Mouse (Mus musculus) telencephalon, adult 2 months (tissue): ENCODE data around the gene Platr17.
"Not testable (repeated sequence)": the region's sequence is repeated elsewhere in the genome, so short reads cannot be mapped to it uniquely, and the experiment has no call there.

ENCODE experiments used
- DNase-seq: peaks from one replicate; pipeline ENCODE4 v3.0.0-alpha.2; 2011; ENCODE audit warnings: low read depth, low spot score

Gene Platr17

DNA sequence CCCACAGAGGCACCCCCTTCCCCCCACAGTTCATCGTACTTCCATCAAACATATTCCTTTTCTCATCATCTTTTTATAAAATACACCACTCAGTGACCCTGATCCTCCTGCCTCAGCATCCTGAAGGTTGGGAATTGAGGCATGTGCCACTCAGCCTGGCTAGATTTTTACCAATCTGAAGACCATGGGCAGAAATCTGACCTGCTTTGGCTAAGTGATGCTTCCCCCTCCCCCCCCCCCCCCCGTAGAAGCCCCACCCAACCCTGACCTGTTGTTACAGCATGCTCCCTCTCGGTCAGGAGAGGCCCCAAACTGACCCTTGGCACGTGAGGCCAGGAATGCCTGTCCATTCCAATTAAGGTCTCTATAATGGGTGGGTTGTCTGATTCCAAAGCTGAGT lies at the start of gene Platr17:
Gene Platr17, plus strand, starts transcription at position 301 of the 400 bp plus-strand sequence.
- DNase-seq = not testable (repeated sequence)

DNA sequence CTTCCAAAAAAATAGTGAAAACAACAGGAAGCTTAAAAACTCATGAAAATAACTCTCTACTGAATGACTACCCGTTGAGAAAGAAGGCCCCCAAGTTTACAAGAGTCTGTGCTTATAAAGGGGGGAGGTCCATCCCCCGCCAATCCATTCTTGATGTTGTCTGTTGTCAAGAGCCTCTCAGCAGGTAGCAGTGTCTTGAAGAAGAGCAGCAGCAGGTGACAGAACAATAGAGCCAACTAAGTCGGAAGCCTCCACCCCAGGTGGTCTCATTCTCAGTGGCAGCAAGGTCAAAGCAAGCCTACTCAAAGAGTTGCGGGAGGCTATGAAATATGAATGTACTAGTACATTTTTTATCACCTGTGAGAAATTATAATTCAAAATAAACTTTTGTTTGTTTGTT lies 47.1 kb upstream of the Platr17 start:
- no peak for DNase-seq

DNA sequence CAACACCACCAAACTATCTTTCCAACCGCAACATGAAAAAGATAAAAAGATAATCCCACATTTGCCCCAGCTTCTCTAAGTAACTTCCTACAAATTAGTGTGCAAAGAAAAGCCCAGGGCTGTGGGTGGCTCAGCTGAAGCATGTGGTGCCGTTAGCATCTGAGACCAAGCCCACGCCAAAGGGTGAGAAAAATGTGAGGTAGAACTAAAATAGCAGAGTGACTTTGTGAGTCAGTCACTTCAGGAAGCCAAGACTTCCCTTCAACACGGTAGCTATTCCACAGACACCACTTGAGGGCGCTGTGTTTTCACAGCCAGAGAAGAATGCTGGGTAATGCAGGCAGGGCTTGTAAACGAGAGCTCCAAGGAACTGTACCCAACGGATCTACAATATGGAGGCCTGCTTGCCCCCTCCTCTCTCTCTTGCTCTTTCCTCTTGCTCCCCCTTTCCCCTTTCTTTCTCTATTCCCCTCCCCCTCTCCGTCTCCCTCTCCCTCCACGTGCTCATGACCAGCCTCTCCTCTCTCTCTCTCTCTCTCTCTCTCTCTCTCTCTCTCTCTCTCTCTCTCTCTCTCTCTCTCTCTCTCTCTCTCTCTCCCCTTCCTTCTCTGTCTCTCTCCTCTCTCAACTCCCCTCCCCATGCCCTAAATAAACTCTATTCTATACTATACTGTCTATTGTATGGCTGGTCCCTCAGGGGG lies 39.5 kb upstream of the Platr17 start:
- peak; percentile 97 for DNase-seq

DNA sequence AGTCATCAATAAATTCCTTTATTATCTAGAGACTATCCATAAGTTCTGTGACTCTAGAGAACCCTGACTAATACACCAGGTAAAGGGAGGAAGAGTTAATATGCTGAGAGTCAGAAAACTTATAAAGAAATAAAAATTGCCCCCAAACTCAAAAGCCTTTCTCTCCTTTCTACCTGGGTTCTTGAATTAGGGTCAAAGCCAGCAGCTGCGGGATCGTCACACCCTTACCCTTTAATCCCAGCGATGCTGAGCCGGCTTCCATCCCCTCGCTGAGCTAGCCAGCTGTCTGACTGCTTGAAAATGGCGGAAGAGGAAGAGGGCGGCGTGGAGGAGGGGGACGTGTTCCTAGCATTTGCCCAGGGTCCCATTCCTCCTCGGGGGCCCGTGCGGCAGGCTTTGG lies 31.4 kb upstream of the Platr17 start, which contains the start of gene Gm7029:
Gene Gm7029, plus strand, starts transcription at position 301 of the 400 bp plus-strand sequence.
- DNase-seq = not testable (repeated sequence)

DNA sequence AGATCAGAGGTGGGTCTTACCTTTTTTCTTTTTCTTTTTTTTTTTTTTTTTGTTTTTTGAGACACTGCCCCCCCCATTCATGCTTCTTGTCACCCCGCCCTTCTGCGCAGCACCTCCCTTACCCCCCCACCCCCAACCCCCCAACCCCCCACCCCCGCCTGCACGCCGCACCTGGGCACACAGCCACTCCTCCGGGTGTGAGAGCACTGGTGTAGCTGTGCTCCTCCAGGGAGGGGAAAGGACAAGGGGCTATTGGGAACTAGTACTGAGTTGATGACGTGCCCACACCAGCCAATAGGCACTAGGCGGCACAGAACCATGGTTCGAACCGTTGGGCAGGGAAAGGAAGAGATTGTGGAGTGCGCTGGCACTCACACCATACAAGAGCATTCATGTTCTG lies 30.5 kb upstream of the Platr17 start:
- no peak for DNase-seq

DNA sequence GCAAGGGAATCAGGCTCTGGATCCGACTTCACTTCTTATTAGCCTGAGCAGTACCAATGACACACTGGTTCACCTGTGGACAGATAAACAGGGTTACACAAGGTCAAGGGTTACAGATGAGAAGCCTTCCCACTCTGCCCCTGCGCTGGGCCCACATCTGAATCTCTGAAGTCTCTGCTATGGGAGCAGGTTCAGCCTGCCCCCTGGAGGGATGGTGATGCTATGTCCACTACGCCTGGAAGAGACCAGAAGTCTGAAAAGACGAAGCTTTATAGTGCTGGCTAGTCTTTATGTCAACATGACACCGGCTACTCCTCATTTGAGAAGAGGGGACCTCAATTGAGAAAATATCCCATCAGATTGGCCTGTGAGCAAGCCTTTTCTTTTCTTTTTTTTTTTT lies 29.1 kb upstream of the Platr17 start:
- not testable (repeated sequence) for DNase-seq

DNA sequence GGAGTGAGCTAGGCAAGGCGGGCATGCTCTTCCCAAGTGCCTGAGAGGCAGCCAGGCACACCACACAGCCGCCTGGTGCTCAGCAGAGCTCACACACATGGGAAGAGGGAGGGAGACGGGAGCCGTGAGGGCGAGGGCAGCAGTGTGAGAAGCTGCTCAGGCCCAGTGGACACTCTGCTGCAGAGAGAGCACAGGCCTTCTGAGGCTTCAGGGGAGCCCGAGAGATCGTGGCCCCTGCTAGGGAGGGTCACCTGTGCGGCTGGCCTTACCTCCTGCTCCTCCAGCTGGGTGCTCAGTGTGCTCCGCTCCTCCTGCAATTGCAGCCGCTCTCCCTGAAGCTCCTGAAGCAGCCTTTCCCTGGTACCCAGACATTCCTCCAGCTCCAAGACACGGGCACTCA lies 20.6 kb upstream of the Platr17 start:
- not testable (repeated sequence) for DNase-seq

DNA sequence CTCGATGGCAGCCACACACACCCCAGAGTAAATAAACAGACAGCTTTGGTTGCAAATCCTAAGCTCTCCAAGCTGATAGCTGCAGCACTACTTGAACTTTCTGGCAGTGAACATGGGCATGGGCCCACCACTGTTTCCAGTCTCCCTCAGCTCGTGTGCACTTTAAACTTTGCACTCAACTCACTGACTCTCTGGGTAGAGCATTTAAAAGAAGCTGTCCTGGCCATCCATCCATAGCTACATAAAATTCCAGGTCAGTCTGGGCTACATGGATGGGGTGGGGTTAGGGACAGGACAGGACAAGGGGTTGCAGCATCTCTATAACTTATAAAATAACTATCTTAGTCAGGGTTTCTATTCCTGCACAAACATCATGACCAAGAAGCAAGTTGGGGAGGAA lies 17.1 kb upstream of the Platr17 start:
- DNase-seq = not testable (repeated sequence)

DNA sequence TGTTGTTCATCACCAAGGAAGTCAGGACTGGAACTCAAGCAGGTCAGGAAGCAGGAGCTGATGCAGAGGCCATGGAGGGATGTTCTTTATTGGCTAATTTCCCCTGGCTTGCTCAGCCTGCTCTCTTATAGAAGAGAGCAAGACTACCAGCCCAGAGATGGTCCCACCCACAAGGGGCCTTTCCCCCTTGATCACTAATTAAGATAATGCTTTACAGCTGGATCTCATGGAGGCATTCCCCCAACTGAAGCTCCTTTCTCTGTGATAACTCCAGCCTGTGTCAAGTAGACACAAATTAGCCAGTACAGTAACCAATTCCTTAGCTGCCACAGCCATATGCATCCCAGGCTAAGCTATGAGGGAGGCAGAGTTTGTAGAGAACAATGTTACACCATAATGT lies 16.7 kb upstream of the Platr17 start:
- not testable (repeated sequence) for DNase-seq

DNA sequence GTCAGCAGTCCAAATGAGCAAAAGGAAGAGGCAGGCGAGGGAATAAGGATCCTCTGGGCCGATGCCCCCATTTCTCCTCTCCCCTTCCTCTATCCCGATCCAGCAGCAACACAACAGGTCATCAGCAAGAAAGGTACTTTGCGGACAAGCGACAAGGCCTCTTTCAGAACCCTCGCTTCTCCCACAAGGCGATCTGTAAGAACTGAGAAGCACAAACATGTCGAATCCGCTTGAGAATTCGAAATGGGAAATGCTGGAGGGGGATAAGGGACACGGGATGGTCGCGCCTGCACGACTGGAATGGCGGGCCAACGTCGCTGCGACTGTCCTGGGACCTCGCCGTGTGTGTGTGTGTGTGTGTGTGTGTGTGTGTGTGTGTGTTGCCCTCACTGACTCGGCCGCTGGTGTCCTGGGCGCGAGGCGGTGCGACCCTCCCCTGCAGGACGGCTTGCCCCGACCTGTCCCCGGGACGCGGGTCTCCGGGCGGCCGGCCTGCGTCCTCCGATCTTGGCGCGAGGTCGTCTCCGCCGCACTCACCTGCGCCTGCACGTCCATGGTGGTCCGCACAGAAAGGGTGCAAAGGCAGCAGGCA lies 14.9 kb upstream of the Platr17 start:
- DNase-seq = not testable (repeated sequence)

DNA sequence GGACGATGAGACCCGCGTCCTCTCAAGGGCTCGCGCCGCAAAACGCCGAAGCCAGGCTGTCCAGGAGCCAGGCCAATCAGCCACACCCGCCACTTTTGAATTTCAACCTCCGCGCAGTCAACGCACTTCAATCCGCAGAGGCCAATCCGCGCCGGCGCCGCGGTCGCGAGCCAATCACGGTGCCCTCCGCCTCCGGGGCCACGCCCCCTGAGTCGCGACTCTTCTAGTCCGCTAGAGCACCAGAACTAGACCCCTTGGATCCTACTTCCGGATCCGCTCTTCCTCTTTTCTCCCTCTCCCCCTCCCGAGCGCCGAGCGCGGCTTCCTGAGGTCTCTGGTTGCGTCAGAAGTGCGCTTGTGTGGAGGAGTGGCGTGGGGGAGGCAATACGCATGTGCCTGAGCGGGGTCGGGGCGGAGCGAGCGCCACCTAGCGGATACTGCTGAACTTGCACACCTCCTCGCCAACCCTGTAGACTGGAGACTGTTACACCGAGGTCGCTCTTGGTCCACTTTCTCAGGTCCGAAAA lies 14.3 kb upstream of the Platr17 start, which contains the start of gene Kifc1:
Gene Kifc1, minus strand, starts transcription at position 129 of the 527 bp plus-strand sequence.
- peak; percentile 99 for DNase-seq

DNA sequence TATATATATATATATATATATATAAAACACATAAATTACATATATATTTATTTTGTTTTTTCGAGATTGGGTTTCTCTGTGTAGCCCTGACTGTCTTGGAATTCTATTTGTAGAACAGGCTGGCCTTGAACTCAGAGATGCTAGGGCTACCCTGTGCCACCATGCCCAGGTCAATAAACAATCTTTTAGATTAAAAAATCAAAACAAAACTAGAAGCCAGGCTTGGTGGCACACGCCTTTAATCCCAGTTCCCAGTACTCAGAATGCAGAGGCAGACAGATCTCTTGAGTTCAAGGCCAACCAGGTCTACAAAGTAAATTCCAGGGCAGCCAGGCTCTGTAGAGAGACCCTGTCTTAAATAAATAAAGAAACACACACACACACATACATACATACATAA lies 13.6 kb upstream of the Platr17 start:
- DNase-seq = no peak

DNA sequence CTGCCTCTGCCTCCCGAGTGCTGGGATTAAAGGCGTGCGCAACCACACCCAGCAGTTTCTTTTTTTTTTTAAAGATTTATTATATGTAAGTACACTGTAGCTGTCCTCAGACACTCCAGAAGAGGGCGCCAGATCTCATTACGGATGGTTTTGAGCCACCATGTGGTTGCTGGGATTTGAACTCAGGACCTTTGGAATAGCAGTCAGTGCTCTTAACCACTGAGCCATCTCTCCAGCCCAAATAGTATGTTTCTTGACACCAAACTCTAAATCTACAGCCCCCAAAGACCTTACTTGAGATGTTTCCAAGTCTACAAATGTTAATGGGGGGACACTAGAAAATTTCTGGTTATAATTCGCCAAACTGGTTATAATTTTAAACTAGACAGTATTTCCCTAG lies 13.0 kb upstream of the Platr17 start:
- DNase-seq = not testable (repeated sequence)

DNA sequence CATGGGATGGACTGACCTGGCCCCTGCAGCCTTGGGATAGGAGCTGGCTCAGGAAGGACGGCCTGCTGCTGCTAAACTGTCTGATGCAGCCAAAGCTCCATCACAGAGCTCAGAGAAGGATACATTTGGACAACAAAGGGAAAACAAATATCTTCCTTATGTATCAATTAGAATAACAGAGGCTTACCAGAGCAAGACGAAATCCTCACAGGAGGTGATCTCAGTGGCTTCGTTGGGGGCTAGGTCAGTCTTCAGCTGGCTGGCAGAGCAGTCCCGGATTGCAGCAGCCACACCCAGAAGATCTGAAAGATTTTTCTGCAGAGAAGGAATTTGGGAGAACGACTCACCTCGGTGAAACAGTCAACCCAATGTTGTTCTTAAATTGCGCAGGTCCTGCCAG lies 12.5 kb upstream of the Platr17 start:
- DNase-seq = no peak

DNA sequence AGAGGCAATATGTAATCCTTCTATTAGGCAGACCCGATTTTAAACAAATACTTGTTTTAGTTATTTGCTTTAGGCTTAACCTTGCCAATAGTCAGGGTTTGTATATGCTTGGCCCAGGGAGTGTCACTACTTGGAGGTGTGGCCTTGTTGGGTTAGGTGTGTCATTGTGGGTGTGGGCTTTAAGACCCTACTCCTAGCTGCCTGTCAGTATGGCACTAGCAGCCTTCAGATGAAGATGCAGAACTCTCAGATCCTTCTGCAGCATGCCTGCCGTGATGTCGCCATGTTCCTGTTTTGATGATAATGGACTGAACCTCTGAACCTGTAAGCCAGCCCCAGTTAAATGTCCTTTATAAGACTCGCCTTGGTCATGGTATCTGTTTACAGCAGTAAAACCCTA lies 11.9 kb upstream of the Platr17 start:
- DNase-seq = not testable (repeated sequence)

DNA sequence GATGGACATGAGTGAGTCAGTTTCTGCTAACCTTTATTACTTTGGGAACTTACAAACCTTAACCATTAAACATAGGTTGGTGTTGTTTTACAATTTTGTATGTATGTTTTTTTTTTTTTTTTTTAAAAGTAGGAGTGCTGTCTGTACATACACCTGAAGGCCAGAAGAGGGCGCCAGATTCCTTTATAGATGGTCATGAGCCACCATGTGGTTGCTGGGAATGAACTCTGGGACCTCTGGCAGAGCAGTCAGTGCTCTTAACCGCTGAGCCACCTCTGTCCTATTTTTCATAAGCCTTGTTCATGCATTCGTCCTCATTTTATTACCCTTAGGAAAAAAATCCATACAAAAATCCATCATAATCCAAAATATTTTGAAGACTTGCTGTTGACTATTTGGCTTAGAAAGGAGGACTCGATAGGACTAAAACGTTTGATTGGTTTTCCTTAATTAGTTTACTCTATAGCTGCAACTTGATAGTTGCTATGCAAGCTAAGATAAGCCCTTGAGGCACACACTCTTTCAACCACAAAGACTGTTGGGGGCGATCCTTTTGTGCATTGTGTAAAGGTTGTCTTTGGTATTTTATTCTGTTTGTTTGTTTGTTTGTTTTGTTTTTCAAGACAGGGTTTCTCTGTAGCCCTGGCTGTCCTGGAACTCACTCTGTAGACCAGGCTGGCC lies 7.7 kb upstream of the Platr17 start:
- no peak for DNase-seq

DNA sequence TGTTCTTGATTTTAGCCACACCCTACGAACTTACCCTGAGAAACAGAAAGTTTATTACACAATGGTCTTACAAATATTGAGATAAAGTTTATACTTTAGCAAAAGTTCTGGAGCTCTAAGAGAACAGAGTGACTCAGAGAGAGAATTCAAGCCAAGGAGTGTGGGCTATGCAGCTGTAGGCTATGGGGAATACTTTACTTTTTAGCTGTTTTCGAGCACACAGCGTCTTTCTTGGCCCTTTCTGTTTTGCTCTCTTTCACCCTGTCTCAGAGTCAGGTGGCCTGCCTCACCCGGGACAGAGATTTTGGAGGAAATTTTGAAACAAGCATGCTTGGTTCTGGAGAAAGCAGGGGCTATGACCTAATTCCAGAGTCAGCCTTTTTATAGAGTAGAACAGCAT lies 6.7 kb upstream of the Platr17 start:
- DNase-seq = not testable (repeated sequence)

DNA sequence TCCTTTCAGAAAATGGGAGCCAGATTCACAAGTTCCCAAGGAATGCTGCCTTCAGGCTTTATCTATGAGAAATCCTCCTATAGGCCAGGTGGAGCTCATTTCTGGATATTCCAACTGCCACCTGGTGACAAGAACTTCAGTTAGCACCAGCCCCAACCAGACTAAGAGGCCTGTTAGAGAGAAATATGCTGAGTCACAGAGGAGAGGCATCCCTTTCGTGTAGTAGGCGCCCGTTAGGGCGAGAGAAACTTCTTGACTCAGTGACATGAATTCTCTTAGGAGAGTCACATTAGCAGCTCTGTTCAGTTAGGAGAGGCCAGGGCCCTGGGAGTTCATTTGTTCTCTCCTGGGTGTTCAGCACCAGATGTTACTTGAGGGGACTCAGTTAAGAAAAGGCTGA lies 5.3 kb upstream of the Platr17 start:
- DNase-seq = no peak

DNA sequence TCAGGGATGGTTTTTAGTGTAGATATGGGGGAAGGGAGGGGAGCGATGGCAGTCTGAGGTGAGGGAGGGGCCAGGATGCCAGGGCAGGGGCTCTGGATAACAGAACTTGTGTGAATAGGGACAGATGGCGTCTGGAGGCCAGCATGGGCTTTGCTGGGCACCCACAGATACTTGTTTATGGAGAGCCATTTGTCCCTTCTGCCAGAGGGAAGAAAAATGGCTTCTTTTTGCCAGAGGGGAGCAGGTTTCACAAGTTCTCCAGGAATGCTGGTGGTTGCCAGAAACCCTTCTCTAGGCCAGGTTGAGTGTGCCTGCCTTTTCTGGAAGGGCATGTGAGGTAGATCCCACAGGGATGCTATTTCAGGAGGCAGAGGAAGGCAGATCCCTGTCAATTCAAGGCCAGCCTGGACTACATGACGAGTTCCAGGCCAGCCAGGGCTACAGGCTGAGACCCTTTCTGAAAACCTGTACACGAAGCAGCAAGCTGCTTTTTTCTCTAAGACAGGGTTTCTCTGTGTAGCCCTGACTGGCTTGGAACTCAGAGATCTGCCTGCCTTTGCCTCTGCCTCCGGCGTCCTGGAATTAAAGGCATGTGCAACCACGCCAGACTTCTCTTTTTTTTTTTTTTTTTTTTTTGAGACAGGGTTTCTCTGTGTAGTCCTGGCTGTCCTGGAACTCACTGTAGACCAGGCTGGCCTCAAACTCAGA lies 4.5 kb upstream of the Platr17 start:
- DNase-seq = no peak

DNA sequence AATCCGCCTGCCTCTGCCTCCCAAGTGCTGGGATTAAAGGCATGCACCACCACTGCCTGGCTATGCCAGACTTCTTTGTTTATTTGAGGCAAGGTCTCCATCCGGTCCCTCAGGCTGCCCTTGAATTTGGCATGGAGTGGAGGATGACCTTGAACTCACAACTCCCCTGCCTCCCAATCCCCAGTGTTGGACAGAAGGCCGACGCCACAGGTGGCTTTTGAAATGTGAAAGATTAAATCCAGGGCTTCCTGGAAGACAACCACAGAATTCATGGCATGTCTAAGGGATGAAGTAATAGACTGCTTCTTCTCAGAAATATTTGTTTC lies 4.0 kb upstream of the Platr17 start:
- no peak for DNase-seq

DNA sequence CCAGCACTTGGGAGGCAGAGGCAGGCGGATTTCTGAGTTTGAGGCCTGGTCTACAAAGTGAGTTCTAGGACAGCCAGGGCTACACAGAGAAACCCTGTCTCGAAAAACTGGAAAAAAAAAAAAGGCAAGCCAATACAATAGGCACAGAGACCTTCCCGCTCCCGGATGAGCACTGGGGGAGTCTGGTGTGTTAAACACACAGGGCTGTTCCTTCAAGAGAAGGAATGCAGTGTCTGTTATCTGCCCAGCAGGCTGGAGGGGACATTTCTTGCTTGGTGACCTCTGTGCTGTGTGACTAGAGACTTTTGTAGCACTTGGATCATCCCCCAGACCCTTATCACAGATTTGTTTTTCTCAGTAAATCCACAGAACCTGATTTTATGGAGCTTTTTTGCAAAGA lies 3.3 kb upstream of the Platr17 start:
- no peak for DNase-seq

DNA sequence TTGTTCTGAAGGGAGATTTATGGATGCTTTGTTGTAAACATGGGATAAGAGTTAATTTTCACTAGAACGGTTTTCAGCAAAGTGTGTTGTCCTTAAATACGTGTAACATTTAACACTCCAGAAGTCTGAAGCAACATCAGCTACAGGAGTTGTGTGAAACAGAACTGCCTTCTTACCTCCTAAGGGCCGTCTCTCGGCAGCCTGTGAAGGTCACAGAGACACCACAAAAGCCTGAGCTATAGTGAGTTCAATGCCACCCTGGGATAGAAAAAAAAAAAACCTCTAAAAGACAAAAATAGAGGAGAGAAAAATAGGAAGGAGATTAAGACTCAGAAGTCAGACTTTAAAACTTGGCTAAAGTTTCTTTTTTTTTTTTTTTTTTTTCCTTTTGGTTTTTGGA lies 2.9 kb upstream of the Platr17 start:
- DNase-seq = no peak
